Mouse (Mus musculus) liver, embryonic 11.5 days (tissue): ENCODE measurements around the gene Rtel1. TPM values are rescaled to one million over a fixed set of nuclear protein-coding genes. Genes with fewer than 3 reads are reported as not detected.

Experiments used
- ATAC-seq: fragments of 200-750 bp; cut with Nextera tagmentation; replicated peaks from 2 replicates; pipeline ENCODE4 v1.8.0; 2017; ENCODE audit warnings: moderate number of reproducible peaks, mild to moderate bottlenecking, moderate TSS enrichment, moderate library complexity; ENCODE audit not compliant: low FRiP score
- DNase-seq: peaks from one replicate; pipeline ENCODE4 v3.0.0-alpha.2; 2017; ENCODE audit warnings: low spot score
- H3K27ac ChIP-seq: fragments of 300-500 bp; sonication (generic); 2 replicates; pipeline ENCODE4 v1.5.1; 2014; ENCODE audit warnings: mild to moderate bottlenecking, low read depth, low read length, control low read depth
- H3K27me3 ChIP-seq: fragments of 300-500 bp; sonication (generic); replicated peaks from 2 replicates; pipeline ENCODE4 v1.6.1; 2014; ENCODE audit warnings: low read length, mixed read lengths; ENCODE audit not compliant: control insufficient read depth, insufficient read depth
- H3K36me3 ChIP-seq: fragments of 300-500 bp; sonication (generic); 2 replicates; pipeline ENCODE4 v1.6.1; 2014; ENCODE audit warnings: mild to moderate bottlenecking, low read length, moderate library complexity, mixed read lengths; ENCODE audit not compliant: control insufficient read depth, insufficient read depth
- H3K4me1 ChIP-seq: fragments of 300-500 bp; sonication (generic); replicated peaks from 2 replicates; pipeline ENCODE4 v1.6.1; 2014; ENCODE audit warnings: low read length, mixed read lengths; ENCODE audit not compliant: control insufficient read depth, insufficient read depth
- H3K4me2 ChIP-seq: fragments of 300-500 bp; sonication (generic); 2 replicates; pipeline ENCODE4 v1.6.1; 2014; ENCODE audit warnings: mild to moderate bottlenecking, control low read depth, moderate library complexity
- H3K4me3 ChIP-seq: fragments of 300-500 bp; sonication (generic); 2 replicates; pipeline ENCODE4 v1.5.1; 2014; ENCODE audit warnings: low read depth, low read length, control low read depth
- H3K9ac ChIP-seq: fragments of 300-500 bp; sonication (generic); 2 replicates; pipeline ENCODE4 v1.6.1; 2014; ENCODE audit warnings: low read depth, low read length, control low read depth
- H3K9me3 ChIP-seq: fragments of 300-500 bp; sonication (generic); 2 replicates; pipeline ENCODE4 v1.6.1; 2016; ENCODE audit warnings: low read length, inconsistent platforms, mixed read lengths; ENCODE audit not compliant: control insufficient read depth
- WGBS: fragments of 180-500 bp; shearing (Covaris S2); extraction: QIAGEN DNeasy Blood & Tissue Kit; methylation state at CpG from one replicate; pipeline ENCODE4 v1.1.7; 2014; 5-methylcytosine and 5-hydroxymethylcytosine counted together
- polyA plus RNA-seq: library from polyadenylated mRNA; unstranded; fragments of >200 nt; fragmentation: Nextera tagmentation; extraction: Ambion mirVana; gene quantifications from 2 replicates; pipeline ENCODE4 v1.2.1, GENCODE M21; 2014

Gene Rtel1
- polyA plus RNA-seq, 1 experiment from 2014 or later = 66.4 TPM

DNA sequence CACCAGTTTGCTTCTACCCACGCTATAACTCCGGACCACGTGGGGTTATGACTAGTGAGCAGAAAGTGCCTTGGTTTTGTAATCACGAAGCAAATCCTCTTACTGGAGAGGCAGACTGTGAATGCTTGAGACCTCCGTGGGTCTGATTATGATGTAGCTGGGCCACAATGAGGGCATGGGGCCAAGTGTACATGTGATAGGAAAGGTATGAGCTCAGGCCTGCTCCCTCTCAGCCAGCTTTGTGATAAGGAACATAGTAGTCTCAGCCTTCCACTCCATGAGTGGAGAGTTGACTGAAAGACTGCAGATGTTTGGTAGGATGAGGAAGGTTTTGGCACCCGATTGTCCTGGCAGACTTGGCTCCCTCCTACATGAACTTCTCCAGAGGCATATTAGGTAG lies 23.2 kb downstream of the Rtel1 start:
- H3K27ac ChIP-seq = no peak overlapping the region

DNA sequence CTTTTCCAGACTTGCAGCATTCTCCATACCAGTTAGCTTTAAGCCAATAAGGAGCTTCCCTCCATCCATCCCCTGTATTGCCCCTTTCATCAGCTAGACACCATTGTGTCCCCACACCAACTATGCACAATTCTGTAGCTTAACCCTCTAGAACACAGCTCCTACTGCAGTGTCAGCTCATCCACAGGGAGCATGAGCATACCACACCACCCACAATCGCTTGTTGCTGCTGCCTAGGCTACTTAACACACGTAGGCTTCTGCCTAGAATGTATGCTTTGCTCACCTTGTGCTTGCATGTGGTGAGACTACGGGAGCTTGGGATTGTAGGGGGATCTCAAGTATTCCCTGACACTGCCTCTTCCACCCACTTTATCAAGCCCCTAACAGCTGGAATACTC lies 37.2 kb downstream of the Rtel1 start:
- Histone ChIP-seq H3K4me3 (no peak overlapping the region), H3K36me3 (peaks cover 57% of the 10 kb centered on the region), H3K27me3 (no peaks in the 10 kb centered on the region), H3K9me3 (no peaks in the 10 kb centered on the region), H3K4me1 (no peaks in the 10 kb centered on the region), H3K27ac (no peak overlapping the region), H3K9ac (no peak overlapping the region), H3K4me2 (no peak overlapping the region)
- DNase-seq = no peak
- 77% methylated on average over 3 of the region's 3 CpGs for WGBS
- no peak for ATAC-seq

More for the DNA sequence above, 23.2 kb downstream of the Rtel1 start:
- 92% methylated on average over 6 of the region's 6 CpGs for WGBS
- no peak overlapping the region for H3K4me3 ChIP-seq
- no peak for DNase-seq
- no peaks in the 10 kb centered on the region for H3K9me3 ChIP-seq
- no peaks in the 10 kb centered on the region for H3K4me1 ChIP-seq
- ATAC-seq = no peak
- no peak overlapping the region for H3K9ac ChIP-seq
- no peaks in the 10 kb centered on the region for H3K27me3 ChIP-seq
- no peak overlapping the region for H3K4me2 ChIP-seq
- H3K36me3 ChIP-seq = peaks cover 36% of the 10 kb centered on the region

GRCm38 (mm10) chr2:181363946-181364345 lies 44.4 kb downstream of the Rtel1 start:
- Histone ChIP-seq H3K4me1 (peaks cover 25% of the 10 kb centered on the region), H3K4me2 (peak overlapping the region; percentile 98), H3K27ac (no peak overlapping the region), H3K27me3 (no peaks in the 10 kb centered on the region), H3K9ac (peak overlapping the region; percentile 77), H3K4me3 (peak overlapping the region; percentile 79), H3K9me3 (no peaks in the 10 kb centered on the region), H3K36me3 (peaks cover 24% of the 10 kb centered on the region)
- no peak for DNase-seq
- 66% methylated on average over 3 of the region's 3 CpGs for WGBS
- no peak for ATAC-seq

- no peak for ATAC-seq
- H3K36me3 ChIP-seq = peaks cover 19% of the 10 kb centered on the region
- no peaks in the 10 kb centered on the region for H3K27me3 ChIP-seq
- H3K9me3 ChIP-seq = no peaks in the 10 kb centered on the region
- H3K4me1 ChIP-seq = peaks cover 25% of the 10 kb centered on the region
- H3K4me2 ChIP-seq = peak overlapping the region; percentile 98
- H3K27ac ChIP-seq = peak overlapping the region; percentile 91
- no peak for DNase-seq
- peak overlapping the region; percentile 77 for H3K9ac ChIP-seq
- peak overlapping the region; percentile 79 for H3K4me3 ChIP-seq
- 9% methylated on average over 14 of the region's 14 CpGs for WGBS
These were observed 44.9 kb downstream of the Rtel1 start for GRCm38 (mm10) chr2:181364487-181364859.

DNA sequence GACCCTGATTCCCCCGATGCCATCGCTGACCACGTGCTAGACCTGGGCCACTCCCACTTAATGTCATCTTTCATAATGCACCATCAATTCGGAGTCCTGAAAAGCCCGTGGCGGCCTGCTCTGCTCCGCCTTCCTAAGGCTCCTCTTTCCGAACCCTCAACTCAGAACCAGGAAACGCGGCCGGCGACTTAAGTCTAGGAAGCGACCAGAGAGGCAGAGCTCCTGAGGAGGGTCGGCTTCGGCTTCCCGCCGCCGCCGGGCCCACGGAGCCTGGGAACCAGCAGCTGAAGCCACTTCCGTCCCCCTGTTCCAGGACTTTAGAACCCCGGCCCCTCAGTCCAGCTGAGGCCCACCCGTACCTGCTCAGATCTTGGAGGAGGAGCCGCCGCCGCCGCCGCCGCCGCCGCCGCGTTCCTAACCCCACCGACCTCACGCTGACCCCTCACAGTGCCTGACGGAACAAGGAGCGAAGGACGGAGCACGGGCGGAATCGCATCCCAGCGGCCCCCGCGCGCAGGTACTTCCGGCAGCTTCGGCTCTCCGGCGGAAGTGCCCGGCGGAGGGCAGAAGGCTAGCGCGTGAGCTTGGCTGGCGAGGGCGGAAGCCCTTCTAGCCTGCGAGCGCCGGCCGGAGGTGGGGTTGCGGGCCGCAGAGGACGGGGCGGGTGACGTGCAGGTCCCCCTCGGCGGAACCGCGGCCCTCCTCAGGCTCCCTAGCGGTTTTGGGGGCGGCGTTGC lies 45.5 kb downstream of the Rtel1 start, which contains the start of the genes Zgpat and Arfrp1:
TSS of gene Zgpat (plus strand) at position 69 of the 737 bp plus-strand sequence.
TSS of gene Arfrp1 (minus strand) at position 545 of the 737 bp plus-strand sequence.
- Histone ChIP-seq H3K27me3 (no peaks in the 10 kb centered on the region), H3K4me1 (peaks cover 25% of the 10 kb centered on the region), H3K9me3 (no peaks in the 10 kb centered on the region; the same call in 1 of the 2 replicates), H3K4me3 (peak within 1 kb of the TSS; percentile 79), H3K4me2 (peak within 1 kb of the TSS; percentile 98), H3K9ac (peak within 1 kb of the TSS; percentile 77), H3K36me3 (peaks cover 18% of the 10 kb centered on the region), H3K27ac (peak within 1 kb of the TSS; percentile 91)
- ATAC-seq (peak; percentile 91), DNase-seq (peak; percentile 94)
- WGBS = 0% methylated on average over 71 of the region's 71 CpGs

GRCm38 (mm10) chr2:181365655-181366075 lies 46.1 kb downstream of the Rtel1 start:
- H3K9ac ChIP-seq = peak overlapping the region; percentile 77
- H3K9me3 ChIP-seq = no peaks in the 10 kb centered on the region; the same call in 1 of the 2 replicates
- peaks cover 25% of the 10 kb centered on the region for H3K4me1 ChIP-seq
- under 1% methylated on average over 20 of the region's 20 CpGs for WGBS
- H3K27me3 ChIP-seq = no peaks in the 10 kb centered on the region
- ATAC-seq (peak; percentile 68), DNase-seq (no peak)
- H3K4me2 ChIP-seq = peak overlapping the region; percentile 98
- H3K36me3 ChIP-seq = peaks cover 21% of the 10 kb centered on the region
- peak overlapping the region; percentile 79 for H3K4me3 ChIP-seq
- H3K27ac ChIP-seq = peak overlapping the region; percentile 91

DNA sequence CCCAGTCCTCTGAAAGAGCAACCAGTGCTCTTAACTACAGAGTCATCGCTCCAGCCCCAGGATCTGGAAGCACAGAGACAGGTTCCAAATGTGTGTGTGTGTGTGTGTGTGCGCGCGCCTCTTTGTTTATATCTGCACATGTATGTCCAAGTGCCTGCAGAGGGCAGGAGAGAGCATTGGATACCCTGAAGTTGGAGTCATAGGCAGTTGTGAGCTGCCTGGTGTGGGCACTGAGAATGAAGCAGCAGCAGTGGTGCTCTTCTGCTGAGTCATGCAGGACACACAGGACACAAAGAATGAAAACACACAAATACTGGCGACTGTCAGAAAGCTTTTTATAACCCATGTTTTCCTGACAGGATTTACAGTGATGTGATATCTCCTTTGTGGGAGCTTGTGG lies 50.5 kb downstream of the Rtel1 start:
- no peak overlapping the region for H3K27ac ChIP-seq
- ATAC-seq (no peak), DNase-seq (no peak)
- peaks cover 10% of the 10 kb centered on the region for H3K36me3 ChIP-seq
- H3K4me1 ChIP-seq = peaks cover 21% of the 10 kb centered on the region
- no peaks in the 10 kb centered on the region; the same call in 1 of the 2 replicates for H3K9me3 ChIP-seq
- 97% methylated on average over 5 of the region's 5 CpGs for WGBS
- H3K9ac ChIP-seq = no peak overlapping the region
- H3K27me3 ChIP-seq = no peaks in the 10 kb centered on the region
- no peak overlapping the region for H3K4me2 ChIP-seq
- H3K4me3 ChIP-seq = no peak overlapping the region

GRCm38 (mm10) chr2:181375787-181376186 lies 56.2 kb downstream of the Rtel1 start:
- Histone ChIP-seq H3K4me3 (no peak overlapping the region), H3K9me3 (no peaks in the 10 kb centered on the region), H3K27me3 (no peaks in the 10 kb centered on the region), H3K4me1 (peaks cover 6% of the 10 kb centered on the region; the same call in 1 of the 2 replicates), H3K36me3 (peaks cover 25% of the 10 kb centered on the region), H3K9ac (no peak overlapping the region), H3K27ac (no peak overlapping the region), H3K4me2 (no peak overlapping the region)
- ATAC-seq (no peak), DNase-seq (no peak)
- 86% methylated on average over 2 of the region's 2 CpGs for WGBS

DNA sequence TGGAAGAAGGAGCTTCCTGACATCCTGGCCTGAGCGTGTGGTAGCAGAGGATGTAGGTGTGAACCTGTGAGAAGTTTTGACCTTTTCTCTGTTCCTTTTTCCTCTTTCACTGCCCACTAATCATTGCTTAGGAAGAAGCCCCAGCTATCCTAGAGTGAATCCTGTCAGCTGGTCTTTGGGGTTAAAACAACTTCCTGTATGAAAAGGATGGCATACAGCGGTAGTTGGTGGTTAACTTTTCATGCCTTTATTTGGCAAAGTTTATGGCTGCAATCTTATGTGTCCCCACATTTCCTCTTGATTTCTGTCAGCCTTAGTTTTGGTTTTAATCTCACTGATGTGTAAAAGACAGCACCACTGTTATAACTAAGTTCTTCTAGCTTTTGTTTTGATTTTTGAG lies 57.7 kb downstream of the Rtel1 start:
- Histone ChIP-seq H3K9me3 (no peaks in the 10 kb centered on the region), H3K4me2 (no peak overlapping the region), H3K36me3 (peaks cover 32% of the 10 kb centered on the region), H3K27me3 (no peaks in the 10 kb centered on the region), H3K27ac (no peak overlapping the region), H3K9ac (no peak overlapping the region), H3K4me1 (peaks cover 6% of the 10 kb centered on the region; the same call in 1 of the 2 replicates), H3K4me3 (no peak overlapping the region)
- ATAC-seq = no peak
- WGBS = 58% methylated on average over 2 of the region's 2 CpGs
- DNase-seq = no peak
